Mouse (Mus musculus): Measurements from ENCODE around the gene Samd8. TPM values are rescaled to one million over a fixed set of nuclear protein-coding genes. Genes with fewer than 3 reads are reported as not detected.

The Samd8 gene
- polyA plus RNA-seq, 1 experiment: 4.4 TPM

DNA sequence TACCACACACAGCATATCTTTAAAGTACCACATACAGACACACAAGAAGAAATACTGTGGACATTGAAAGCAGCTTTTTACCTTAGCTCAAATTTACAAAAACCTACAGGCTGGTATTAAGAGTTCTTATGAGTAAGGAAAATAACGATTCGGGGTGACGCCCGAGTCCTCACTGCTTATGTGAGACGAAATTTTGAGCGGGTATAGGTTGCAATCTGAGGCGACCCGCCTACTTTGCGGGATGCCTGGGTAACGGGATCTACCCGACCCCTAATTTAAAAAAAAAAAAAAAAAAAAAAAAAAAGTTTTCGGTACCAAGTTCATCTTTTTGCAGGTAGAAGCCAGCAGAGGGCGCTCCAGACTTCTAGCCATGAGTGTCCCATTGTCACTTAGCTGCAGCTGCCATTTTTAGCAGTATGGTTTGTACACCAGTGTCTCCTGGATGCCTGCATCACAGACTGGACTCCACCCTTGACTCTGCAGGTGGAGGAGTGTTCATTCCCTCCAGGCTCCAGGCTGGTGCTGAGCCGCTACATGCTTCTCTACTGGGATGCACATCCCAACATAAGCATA lies 62.3 kb downstream of the Samd8 start:
- H3K4me3 ChIP-seq (ENCODE audit: extremely low read depth, insufficient read depth, insufficient read length): no peak overlapping the region
- TF ChIP-seq CTCF (IDR thresholded peaks at IDR 0.05; ENCODE audit: extremely low read depth, insufficient read depth, insufficient read length, insufficient replicate concordance) (peak; percentile 39; the same call in 1 of the 2 replicates), POLR2A (IDR thresholded peaks at IDR 0.05; ENCODE audit: low read depth, low read length) (no peak)

DNA sequence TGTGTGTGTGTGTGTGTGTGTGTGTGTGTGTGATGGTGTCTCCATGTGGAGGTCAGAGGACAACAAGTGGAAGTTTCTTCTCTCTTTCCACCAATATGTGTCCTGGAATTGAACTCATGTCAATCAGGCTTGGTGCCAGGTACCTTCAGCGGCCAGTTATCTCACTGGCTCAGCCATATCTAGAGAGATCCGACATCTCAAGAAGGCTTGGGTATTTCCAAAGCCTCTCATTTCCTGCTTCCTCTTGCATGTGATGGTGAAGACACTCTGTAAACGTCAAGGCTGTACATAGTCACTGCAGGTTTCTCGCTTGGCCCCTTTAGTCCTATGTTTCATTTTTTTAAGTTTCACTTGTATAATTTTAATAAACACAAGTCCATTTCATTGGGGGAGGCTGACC lies 62.9 kb downstream of the Samd8 start:
- H3K36me3 ChIP-seq (ENCODE audit: control insufficient read depth, insufficient read depth, low read length): no peaks in the 10 kb centered on the region
- no peak overlapping the region for H3K27ac ChIP-seq (ENCODE audit: insufficient read depth, low read length)
- TF ChIP-seq POLR2A (IDR thresholded peaks at IDR 0.05; ENCODE audit: low read depth, low read length) (no peak), CTCF (IDR thresholded peaks at IDR 0.05; ENCODE audit: extremely low read depth, insufficient read depth, insufficient read length, insufficient replicate concordance) (no peak)
- 0 out of 2 replicates have a peak, but pooled peaks cover 2% of the 10 kb centered on the region for H3K4me1 ChIP-seq (ENCODE audit: control insufficient read depth, insufficient read depth, insufficient read length)
- no peak overlapping the region for H3K4me3 ChIP-seq (ENCODE audit: extremely low read depth, insufficient read depth, insufficient read length)
- WGBS: 55% methylated on average over 4 of the region's 4 CpGs
- no peak for DNase-seq (ENCODE audit: low read depth in 1 of 2, low spot score in 2 of 2)
- no peaks in the 10 kb centered on the region for H3K27me3 ChIP-seq (ENCODE audit: control insufficient read depth, insufficient read depth, low read length)

More for the DNA sequence above, 62.3 kb downstream of the Samd8 start:
- DNase-seq (ENCODE audit: low read depth in 1 of 2, low spot score in 2 of 2): peak; percentile 55 to 71
- 25% methylated on average over 14 of the region's 14 CpGs for WGBS
- 0 out of 2 replicates have a peak, but pooled peaks cover 2% of the 10 kb centered on the region for H3K4me1 ChIP-seq (ENCODE audit: control insufficient read depth, insufficient read depth, insufficient read length)
- no peak overlapping the region for H3K27ac ChIP-seq (ENCODE audit: insufficient read depth, low read length)
- no peaks in the 10 kb centered on the region for H3K36me3 ChIP-seq (ENCODE audit: control insufficient read depth, insufficient read depth, low read length)
- H3K27me3 ChIP-seq (ENCODE audit: control insufficient read depth, insufficient read depth, low read length): no peaks in the 10 kb centered on the region

DNA sequence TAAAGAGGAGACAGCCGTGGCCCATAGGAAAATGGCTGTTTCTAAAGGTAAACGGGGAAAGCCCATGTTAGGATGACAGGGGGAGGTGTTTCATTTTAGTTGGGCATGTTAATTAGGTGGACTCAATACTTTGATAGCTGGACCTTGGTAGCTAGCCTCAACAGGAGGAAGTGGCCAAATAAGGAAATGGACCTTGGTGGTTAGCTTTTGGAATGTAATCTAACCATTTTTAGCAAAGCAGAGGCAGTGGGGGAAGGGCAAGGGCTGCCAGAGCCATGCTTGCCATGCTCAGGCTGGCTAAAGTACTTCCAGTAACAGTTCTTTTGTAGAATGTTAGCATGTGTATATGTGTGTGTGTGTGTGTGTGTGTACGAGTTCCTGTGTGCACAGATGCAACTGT lies 63.5 kb downstream of the Samd8 start:
- H3K36me3 ChIP-seq (ENCODE audit: control insufficient read depth, insufficient read depth, low read length): no peaks in the 10 kb centered on the region
- TF ChIP-seq POLR2A (IDR thresholded peaks at IDR 0.05; ENCODE audit: low read depth, low read length) (no peak), CTCF (IDR thresholded peaks at IDR 0.05; ENCODE audit: extremely low read depth, insufficient read depth, insufficient read length, insufficient replicate concordance) (no peak)

DNA sequence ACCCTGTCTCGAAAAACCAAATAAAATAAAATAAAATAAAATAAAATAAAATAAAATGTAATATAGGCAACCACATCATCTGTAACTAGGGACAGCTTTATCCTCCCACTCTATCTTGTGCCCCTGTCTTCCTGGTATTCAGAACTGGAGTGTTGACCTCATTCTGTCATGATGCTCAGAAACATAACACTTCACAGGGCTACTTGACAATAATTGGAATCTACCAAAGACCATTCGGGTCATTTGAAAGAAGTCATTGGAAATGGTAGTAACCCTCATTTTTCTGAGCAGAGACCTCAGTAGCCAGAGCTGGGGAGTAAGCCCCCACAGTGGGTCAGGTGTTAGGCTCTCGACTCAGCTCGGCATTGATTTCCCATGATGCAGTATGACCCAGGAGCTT lies 64.3 kb downstream of the Samd8 start:
- TF ChIP-seq POLR2A (IDR thresholded peaks at IDR 0.05; ENCODE audit: low read depth, low read length) (no peak), CTCF (IDR thresholded peaks at IDR 0.05; ENCODE audit: extremely low read depth, insufficient read depth, insufficient read length, insufficient replicate concordance) (no peak)
- no peak overlapping the region for H3K27ac ChIP-seq (ENCODE audit: insufficient read depth, low read length)
- WGBS: 91% methylated on average over 4 of the region's 4 CpGs

More for the DNA sequence above, 63.5 kb downstream of the Samd8 start:
- no peak for DNase-seq (ENCODE audit: low read depth in 1 of 2, low spot score in 2 of 2)
- Histone ChIP-seq H3K27me3 (ENCODE audit: control insufficient read depth, insufficient read depth, low read length) (no peaks in the 10 kb centered on the region), H3K4me3 (ENCODE audit: extremely low read depth, insufficient read depth, insufficient read length) (no peak overlapping the region), H3K4me1 (ENCODE audit: control insufficient read depth, insufficient read depth, insufficient read length) (0 out of 2 replicates have a peak, but pooled peaks cover 2% of the 10 kb centered on the region), H3K27ac (ENCODE audit: insufficient read depth, low read length) (no peak overlapping the region; the same call in 1 of the 2 replicates)
- WGBS: 85% methylated on average over 3 of the region's 3 CpGs

DNA sequence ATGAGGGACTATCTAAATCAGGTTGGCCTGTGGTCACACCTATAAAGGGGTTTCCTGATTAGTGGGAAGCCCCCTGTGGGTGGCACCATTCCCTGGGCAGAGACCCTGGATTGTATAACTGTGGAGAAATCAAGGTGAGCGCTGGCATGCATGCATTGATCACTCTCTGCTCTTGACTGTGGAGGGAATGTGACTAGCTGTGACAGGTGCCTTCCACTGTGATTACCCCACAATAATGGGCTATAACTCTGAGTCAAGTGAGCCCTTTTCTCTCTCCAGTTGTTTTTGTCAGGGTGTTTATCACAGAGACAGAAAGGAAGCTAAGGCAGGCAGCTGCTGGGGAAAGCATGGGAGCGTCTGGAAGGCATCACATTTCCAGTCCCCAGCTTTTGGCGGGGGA lies 65.9 kb downstream of the Samd8 start:
- no peak for TF ChIP-seq CTCF (IDR thresholded peaks at IDR 0.05; ENCODE audit: extremely low read depth, insufficient read depth, insufficient read length, insufficient replicate concordance)
- TF ChIP-seq POLR2A (IDR thresholded peaks at IDR 0.05; ENCODE audit: low read depth, low read length): no peak
- Histone ChIP-seq H3K27me3 (ENCODE audit: control insufficient read depth, insufficient read depth, low read length) (no peaks in the 10 kb centered on the region), H3K4me3 (ENCODE audit: extremely low read depth, insufficient read depth, insufficient read length) (no peak overlapping the region), H3K27ac (ENCODE audit: insufficient read depth, low read length) (no peak overlapping the region), H3K36me3 (ENCODE audit: control insufficient read depth, insufficient read depth, low read length) (no peaks in the 10 kb centered on the region), H3K4me1 (ENCODE audit: control insufficient read depth, insufficient read depth, insufficient read length) (0 out of 2 replicates have a peak, but pooled peaks cover 2% of the 10 kb centered on the region)
- DNase-seq (ENCODE audit: low read depth in 1 of 2, low spot score in 2 of 2): no peak
- 92% methylated on average over 3 of the region's 3 CpGs for WGBS

More for the DNA sequence above, 64.3 kb downstream of the Samd8 start:
- Histone ChIP-seq H3K27me3 (ENCODE audit: control insufficient read depth, insufficient read depth, low read length) (no peaks in the 10 kb centered on the region), H3K4me1 (ENCODE audit: control insufficient read depth, insufficient read depth, insufficient read length) (0 out of 2 replicates have a peak, but pooled peaks cover 2% of the 10 kb centered on the region), H3K36me3 (ENCODE audit: control insufficient read depth, insufficient read depth, low read length) (no peaks in the 10 kb centered on the region), H3K4me3 (ENCODE audit: extremely low read depth, insufficient read depth, insufficient read length) (no peak overlapping the region)
- no peak for DNase-seq (ENCODE audit: low read depth in 1 of 2, low spot score in 2 of 2)

DNA sequence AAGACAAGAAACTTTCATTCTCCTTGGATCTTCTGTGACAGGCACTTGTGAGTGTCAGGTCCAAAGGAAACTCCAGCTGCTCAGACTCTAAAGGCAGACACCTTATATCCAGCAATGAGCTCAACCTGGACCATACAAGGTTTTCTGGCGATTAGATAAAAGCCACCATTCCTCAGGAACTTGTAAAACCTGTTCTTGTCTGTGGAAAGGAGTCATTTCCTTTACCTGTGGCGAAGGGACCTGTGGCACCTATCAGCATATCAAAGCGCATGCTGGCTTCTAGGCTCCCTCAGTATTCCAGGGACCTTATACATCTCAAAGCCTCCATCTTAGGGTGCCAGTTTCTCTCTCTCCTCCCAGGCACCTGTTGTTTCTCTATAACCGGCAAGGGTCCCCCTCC lies 67.1 kb downstream of the Samd8 start:
- TF ChIP-seq POLR2A (IDR thresholded peaks at IDR 0.05; ENCODE audit: low read depth, low read length): no peak
- no peak for TF ChIP-seq CTCF (IDR thresholded peaks at IDR 0.05; ENCODE audit: extremely low read depth, insufficient read depth, insufficient read length, insufficient replicate concordance)
- 86% methylated on average over 4 of the region's 4 CpGs for WGBS
- no peaks in the 10 kb centered on the region for H3K4me1 ChIP-seq (ENCODE audit: control insufficient read depth, insufficient read depth, insufficient read length)
- H3K36me3 ChIP-seq (ENCODE audit: control insufficient read depth, insufficient read depth, low read length): no peaks in the 10 kb centered on the region
- H3K27me3 ChIP-seq (ENCODE audit: control insufficient read depth, insufficient read depth, low read length): no peaks in the 10 kb centered on the region
- DNase-seq (ENCODE audit: low read depth in 1 of 2, low spot score in 2 of 2): no peak
- no peak overlapping the region for H3K27ac ChIP-seq (ENCODE audit: insufficient read depth, low read length)
- H3K4me3 ChIP-seq (ENCODE audit: extremely low read depth, insufficient read depth, insufficient read length): no peak overlapping the region

DNA sequence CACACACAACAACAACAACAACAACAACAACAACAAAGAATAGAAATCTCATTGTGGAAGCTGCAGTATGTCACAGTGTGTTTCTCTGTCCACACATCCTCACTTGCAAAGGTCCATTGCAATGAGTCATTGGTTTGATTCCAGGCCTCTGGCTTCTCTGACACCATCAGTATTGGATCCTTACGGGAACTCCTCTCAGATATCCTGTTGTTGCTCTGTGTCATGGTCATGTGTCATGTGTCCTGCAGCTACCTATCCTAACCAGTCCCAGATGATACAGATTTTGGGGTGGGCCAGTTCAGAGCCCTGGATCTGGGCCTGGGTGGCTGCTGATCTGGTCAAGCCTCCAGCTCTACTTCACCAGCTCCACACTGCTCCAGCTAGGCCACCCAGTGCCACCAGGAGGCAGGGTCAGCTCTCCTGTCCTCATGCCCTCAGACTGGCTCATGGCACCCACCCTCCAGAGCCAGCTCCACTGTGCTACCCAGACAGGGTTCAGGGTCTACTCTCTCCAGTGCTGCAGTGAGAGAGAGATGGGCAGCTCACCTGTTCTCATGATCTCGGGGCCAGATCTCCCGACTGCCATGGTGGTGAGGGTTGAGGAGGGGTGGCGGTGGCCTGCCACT lies 70.7 kb downstream of the Samd8 start:
- Histone ChIP-seq H3K4me3 (ENCODE audit: extremely low read depth, insufficient read depth, insufficient read length) (no peak overlapping the region), H3K4me1 (ENCODE audit: control insufficient read depth, insufficient read depth, insufficient read length) (no peaks in the 10 kb centered on the region), H3K27me3 (ENCODE audit: control insufficient read depth, insufficient read depth, low read length) (no peaks in the 10 kb centered on the region), H3K36me3 (ENCODE audit: control insufficient read depth, insufficient read depth, low read length) (no peaks in the 10 kb centered on the region), H3K27ac (ENCODE audit: insufficient read depth, low read length) (no peak overlapping the region)
- no peak for DNase-seq (ENCODE audit: low read depth in 1 of 2, low spot score in 2 of 2)
- TF ChIP-seq POLR2A (IDR thresholded peaks at IDR 0.05; ENCODE audit: low read depth, low read length): no peak
- 93% methylated on average over 4 of the region's 4 CpGs for WGBS
